Mouse (Mus musculus) megakaryocyte, embryonic 14.5 days (primary cell): ENCODE measurements around the gene Gm20388. TPM values are rescaled to one million over a fixed set of nuclear protein-coding genes. Genes with fewer than 3 reads are reported as not detected.

Experiments used
- H3K27me3 ChIP-seq: replicated peaks from 2 replicates; pipeline ENCODE3; 2012; ENCODE audit warnings: inconsistent platforms
- H3K36me3 ChIP-seq: replicated peaks from 2 replicates; pipeline ENCODE3; 2012; ENCODE audit warnings: low read length, inconsistent platforms, mixed read lengths
- H3K4me1 ChIP-seq: 2 replicates; pipeline ENCODE4 v1.6.1; 2012; ENCODE audit warnings: inconsistent platforms
- H3K4me3 ChIP-seq: replicated peaks from 2 replicates; pipeline ENCODE3; 2012; ENCODE audit warnings: moderate library complexity, mild to moderate bottlenecking, inconsistent platforms
- H3K9me3 ChIP-seq: 2 replicates; pipeline ENCODE4 v1.6.1; 2012; ENCODE audit warnings: inconsistent platforms
- FLI1 ChIP-seq: IDR thresholded peaks from 2 replicates; pipeline ENCODE4 v1.6.1; 2012; ENCODE audit warnings: low read length, inconsistent platforms, mixed read lengths
- GATA1 ChIP-seq: IDR thresholded peaks from 3 replicates; pipeline ENCODE4 v1.6.1; 2012; ENCODE audit warnings: mixed read lengths, low read length, inconsistent platforms, borderline replicate concordance
- polyA plus RNA-seq: library from polyadenylated mRNA; stranded (reverse); fragments of >175 nt; gene quantifications from 2 replicates; pipeline ENCODE4 v1.2.3, GENCODE M21; 2012; ENCODE audit warnings: low replicate concordance; ENCODE audit not compliant: insufficient read depth

Gene Gm20388
- polyA plus RNA-seq, 1 experiment = 111 TPM

DNA sequence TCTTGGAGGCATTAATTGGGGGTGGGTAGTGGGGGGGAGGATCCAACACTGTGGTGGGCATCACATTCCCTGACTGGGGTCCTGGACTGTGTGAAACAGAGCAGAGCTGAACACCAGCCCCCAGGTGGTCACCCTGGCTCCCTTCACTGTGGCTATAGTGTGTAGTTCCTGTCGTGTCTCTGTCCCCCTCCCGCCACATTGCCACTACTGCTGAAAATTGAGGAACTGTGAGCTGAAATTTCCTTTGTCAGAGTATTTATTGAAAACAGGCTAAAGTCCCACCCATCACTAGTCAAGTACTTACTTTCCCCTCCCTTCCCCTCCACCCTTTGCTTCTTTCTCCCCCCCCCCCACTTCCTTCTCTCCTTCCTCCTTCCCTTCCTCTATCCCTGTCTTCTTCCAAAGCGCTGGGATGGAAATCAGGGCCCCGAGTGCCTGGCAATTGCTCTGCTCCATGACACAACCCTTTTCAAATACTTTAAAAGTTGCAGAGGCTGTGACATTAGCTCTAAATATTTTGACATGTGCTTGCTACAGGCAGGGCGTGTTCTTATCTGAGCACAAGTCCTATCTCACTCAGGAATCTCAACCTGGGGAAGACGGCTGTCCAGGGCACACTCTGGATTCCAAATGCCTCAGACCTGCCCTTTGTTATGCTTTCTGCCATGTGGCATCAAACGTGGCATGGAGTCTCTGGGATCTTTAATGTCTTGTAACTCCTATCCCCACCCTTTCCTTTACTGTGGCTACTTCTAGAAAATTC is 1200.7 kb downstream of the Gm20388 start:
- Histone ChIP-seq H3K9me3 (peaks cover 2% of the 10 kb centered on the region), H3K4me3 (no peak overlapping the region), H3K4me1 (peaks cover 43% of the 10 kb centered on the region), H3K36me3 (peaks cover 4% of the 10 kb centered on the region), H3K27me3 (peaks cover 47% of the 10 kb centered on the region)
- TF ChIP-seq FLI1 (no peak), GATA1 (no peak)

- Histone ChIP-seq H3K9me3 (peaks cover 13% of the 10 kb centered on the region), H3K4me3 (peak overlapping the region; percentile 40), H3K4me1 (peaks cover 44% of the 10 kb centered on the region), H3K36me3 (no peaks in the 10 kb centered on the region), H3K27me3 (peaks cover 66% of the 10 kb centered on the region)
- TF ChIP-seq GATA1 = no peak
- TF ChIP-seq FLI1 = no peak
These were observed 1202.6 kb downstream of the Gm20388 start for GRCm38 (mm10) chr8:121113261-121113660.

DNA sequence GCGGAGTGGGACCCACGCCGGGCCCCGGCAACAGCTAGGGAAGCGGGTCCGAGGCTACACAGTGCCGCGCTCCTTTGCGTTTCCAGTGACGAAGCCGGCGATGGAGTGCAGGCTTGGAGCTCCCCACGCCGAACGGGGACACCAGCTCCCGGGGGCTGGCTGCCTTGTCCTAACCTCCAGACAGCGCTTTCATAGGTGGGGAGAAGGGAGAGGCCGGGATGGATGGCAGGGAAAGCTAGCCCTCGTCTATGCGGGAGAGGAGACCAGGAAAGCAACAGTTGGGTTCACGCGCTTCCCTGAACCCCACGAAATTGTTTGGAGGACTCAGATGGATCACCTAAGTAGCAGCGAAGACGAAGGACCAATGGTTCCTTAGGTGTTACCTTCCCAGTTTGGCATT is 1204.5 kb downstream of the Gm20388 start:
- H3K9me3 ChIP-seq = peaks cover 13% of the 10 kb centered on the region
- H3K27me3 ChIP-seq = peaks cover 84% of the 10 kb centered on the region
- no peaks in the 10 kb centered on the region for H3K36me3 ChIP-seq
- no peak for TF ChIP-seq FLI1
- H3K4me3 ChIP-seq = no peak overlapping the region
- peaks cover 32% of the 10 kb centered on the region for H3K4me1 ChIP-seq

- Histone ChIP-seq H3K4me3 (peak within 1 kb of the TSS; percentile 85), H3K36me3 (no peaks in the 10 kb centered on the region), H3K9me3 (peaks cover 13% of the 10 kb centered on the region), H3K4me1 (peaks cover 34% of the 10 kb centered on the region), H3K27me3 (peaks cover 88% of the 10 kb centered on the region)
- TF ChIP-seq FLI1 (no peak), GATA1 (no peak)
These were observed 1205.3 kb downstream of the Gm20388 start, which contains the start of gene Foxc2 for GRCm38 (mm10) chr8:121115948-121116347. TSS of gene Foxc2 (plus strand) at chr8:121116171.

GRCm38 (mm10) chr8:121116591-121117185 is 1206.0 kb downstream of the Gm20388 start:
- Histone ChIP-seq H3K27me3 (peaks cover 89% of the 10 kb centered on the region), H3K9me3 (peaks cover 13% of the 10 kb centered on the region), H3K4me1 (peaks cover 38% of the 10 kb centered on the region), H3K4me3 (peak overlapping the region; percentile 85), H3K36me3 (no peaks in the 10 kb centered on the region)
- TF ChIP-seq FLI1 = no peak
- TF ChIP-seq GATA1 = no peak

DNA sequence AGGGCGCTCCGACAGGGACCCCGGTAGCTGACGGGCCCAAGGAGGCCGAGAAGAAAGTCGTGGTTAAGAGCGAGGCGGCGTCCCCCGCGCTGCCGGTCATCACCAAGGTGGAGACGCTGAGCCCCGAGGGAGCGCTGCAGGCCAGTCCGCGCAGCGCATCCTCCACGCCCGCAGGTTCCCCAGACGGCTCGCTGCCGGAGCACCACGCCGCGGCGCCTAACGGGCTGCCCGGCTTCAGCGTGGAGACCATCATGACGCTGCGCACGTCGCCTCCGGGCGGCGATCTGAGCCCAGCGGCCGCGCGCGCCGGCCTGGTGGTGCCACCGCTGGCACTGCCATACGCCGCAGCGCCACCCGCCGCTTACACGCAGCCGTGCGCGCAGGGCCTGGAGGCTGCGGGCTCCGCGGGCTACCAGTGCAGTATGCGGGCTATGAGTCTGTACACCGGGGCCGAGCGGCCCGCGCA is 1206.6 kb downstream of the Gm20388 start:
- Histone ChIP-seq H3K4me1 (peaks cover 38% of the 10 kb centered on the region), H3K9me3 (peaks cover 13% of the 10 kb centered on the region), H3K27me3 (peaks cover 91% of the 10 kb centered on the region), H3K4me3 (peak overlapping the region; percentile 42), H3K36me3 (no peaks in the 10 kb centered on the region)
- TF ChIP-seq FLI1 (no peak), GATA1 (no peak)

DNA sequence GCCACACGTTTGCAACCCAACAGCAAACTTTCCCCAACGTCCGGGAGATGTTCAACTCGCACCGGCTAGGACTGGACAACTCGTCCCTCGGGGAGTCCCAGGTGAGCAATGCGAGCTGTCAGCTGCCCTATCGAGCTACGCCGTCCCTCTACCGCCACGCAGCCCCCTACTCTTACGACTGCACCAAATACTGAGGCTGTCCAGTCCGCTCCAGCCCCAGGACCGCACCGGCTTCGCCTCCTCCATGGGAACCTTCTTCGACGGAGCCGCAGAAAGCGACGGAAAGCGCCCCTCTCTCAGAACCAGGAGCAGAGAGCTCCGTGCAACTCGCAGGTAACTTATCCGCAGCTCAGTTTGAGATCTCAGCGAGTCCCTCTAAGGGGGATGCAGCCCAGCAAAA is 1207.3 kb downstream of the Gm20388 start:
- no peaks in the 10 kb centered on the region for H3K36me3 ChIP-seq
- peaks cover 37% of the 10 kb centered on the region for H3K4me1 ChIP-seq
- TF ChIP-seq FLI1 (no peak), GATA1 (no peak)
- peaks cover 13% of the 10 kb centered on the region for H3K9me3 ChIP-seq
- peak overlapping the region; percentile 53 for H3K4me3 ChIP-seq
- peaks cover 94% of the 10 kb centered on the region for H3K27me3 ChIP-seq

- no peak for TF ChIP-seq GATA1
- no peak for TF ChIP-seq FLI1
- H3K9me3 ChIP-seq = peaks cover 13% of the 10 kb centered on the region
- peaks cover 98% of the 10 kb centered on the region for H3K27me3 ChIP-seq
- peaks cover 30% of the 10 kb centered on the region for H3K4me1 ChIP-seq
- no peaks in the 10 kb centered on the region for H3K36me3 ChIP-seq
- no peak overlapping the region for H3K4me3 ChIP-seq
These were observed 1208.2 kb downstream of the Gm20388 start for GRCm38 (mm10) chr8:121118634-121119420.

DNA sequence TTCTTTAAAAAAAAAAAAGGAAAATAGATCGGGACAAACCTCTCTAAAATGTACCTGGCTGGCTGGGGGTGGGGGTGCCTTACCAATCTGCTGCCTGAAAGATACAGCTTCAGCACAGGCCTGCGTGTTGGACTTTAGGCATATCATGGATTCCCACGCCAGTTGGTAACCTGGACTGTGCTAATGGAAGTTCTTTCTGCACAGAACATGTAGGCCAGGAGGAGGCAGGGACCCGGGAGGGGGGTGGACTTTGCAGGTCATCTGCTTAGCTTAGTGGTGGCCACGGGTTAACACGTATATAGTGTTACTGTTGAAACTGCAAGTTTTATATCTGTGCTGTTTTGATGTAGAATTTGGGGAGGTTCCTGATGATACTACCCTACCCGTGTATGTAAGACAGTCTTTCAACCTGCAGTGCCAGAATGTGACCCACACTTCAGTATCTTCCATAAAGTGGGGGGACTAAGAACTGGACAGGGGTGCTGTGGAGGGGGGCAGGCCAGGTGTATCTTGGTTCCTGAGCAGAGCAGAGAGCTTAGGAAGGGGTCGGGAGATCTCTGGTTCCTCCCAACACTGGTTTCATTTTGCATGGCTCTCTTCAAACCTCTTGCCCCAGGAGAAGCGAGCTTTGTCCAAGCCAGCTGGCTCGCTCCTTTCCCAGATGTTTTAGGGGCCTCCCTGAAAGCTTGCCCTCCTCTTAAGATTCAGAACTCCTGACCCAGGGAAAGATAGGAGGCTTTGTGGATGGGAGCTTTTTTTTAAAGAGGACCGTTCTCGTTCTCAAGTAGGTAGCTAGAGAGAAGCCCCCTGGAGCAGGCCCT is 1209.2 kb downstream of the Gm20388 start:
- H3K27me3 ChIP-seq = peaks cover 97% of the 10 kb centered on the region
- H3K36me3 ChIP-seq = no peaks in the 10 kb centered on the region
- TF ChIP-seq GATA1 (no peak), FLI1 (no peak)
- H3K4me3 ChIP-seq = no peak overlapping the region
- H3K4me1 ChIP-seq = peaks cover 34% of the 10 kb centered on the region
- H3K9me3 ChIP-seq = peaks cover 13% of the 10 kb centered on the region
